In genomic region chr2:109578870-109579310, GRCm38 (mm10) we compare ENCODE assay signal across 8 mouse cellular contexts.
DNase-seq lines count a peak whose midpoint lies in the region; ATAC-seq lines count a peak whose summit lies in the region.

No protein-coding gene starts in this region.

- no peaks in the 10 kb centered on the region for H3K27me3 ChIP-seq in neural tube, embryonic 11.5 days (ENCODE audit: control insufficient read depth, insufficient read depth, low read length)
- H3K27me3 ChIP-seq in forebrain, embryonic 15.5 days = no peaks in the 10 kb centered on the region
- H3K27me3 ChIP-seq in limb, embryonic 10.5 days (ENCODE audit: low read depth, poor library complexity, severe bottlenecking) = no peaks in the 10 kb centered on the region

- no peak overlapping the region for H3K4me3 ChIP-seq in neural tube, embryonic 11.5 days (ENCODE audit: low read depth, low read length)
- H3K4me3 ChIP-seq in forebrain, embryonic 15.5 days = no peak overlapping the region
- H3K4me3 ChIP-seq in limb, embryonic 10.5 days = peak overlapping the region; percentile 21; the same call in 1 of the 2 replicates

- H3K4me2 ChIP-seq in neural tube, embryonic 11.5 days (ENCODE audit: low read depth) = no peak overlapping the region
- no peak overlapping the region for H3K4me2 ChIP-seq in forebrain, embryonic 15.5 days (replicated peaks)

- ATAC-seq in neural tube, embryonic 11.5 days (ENCODE audit: insufficient read depth, low FRiP score, low TSS enrichment) = peak; percentile 45; the same call in 1 of the 2 replicates
- peak; percentile 89 for ATAC-seq in forebrain, embryonic 15.5 days (replicated peaks)

- DNase-seq in neural tube, embryonic 11.5 days (ENCODE audit: low spot score) = peak; percentile 19
- no peak for DNase-seq in neural tube, embryonic 10.5 days (ENCODE audit: extremely low spot score, low spot score)
- no peak for DNase-seq in limb, embryonic 10.5 days (ENCODE audit: low spot score)
- DNase-seq in telencephalon, adult 2 months (ENCODE audit: low read depth, low spot score) = peak; percentile 3
- no peak for DNase-seq in frontal cortex, postnatal 25 days (ENCODE audit: low spot score in 2 of 2)
- no peak for DNase-seq in layer of hippocampus, adult 8-10 months (ENCODE audit: low spot score in 2 of 2)
- DNase-seq in thymus, postnatal 25 days = no peak

- H3K9ac ChIP-seq in neural tube, embryonic 11.5 days (ENCODE audit: low read length) = no peak overlapping the region
- no peak overlapping the region for H3K9ac ChIP-seq in forebrain, embryonic 15.5 days (replicated peaks)

- no peaks in the 10 kb centered on the region for H3K9me3 ChIP-seq in neural tube, embryonic 11.5 days (ENCODE audit: control insufficient read depth, low read length)
- H3K9me3 ChIP-seq in forebrain, embryonic 15.5 days = no peaks in the 10 kb centered on the region
- H3K9me3 ChIP-seq in limb, embryonic 10.5 days (replicated peaks) = no peaks in the 10 kb centered on the region

- 6% methylated on average over 6 of the region's 6 CpGs for WGBS in neural tube, embryonic 11.5 days
- 2% methylated on average over 6 of the region's 6 CpGs for WGBS in forebrain, embryonic 15.5 days
- 5% methylated on average over 6 of the region's 6 CpGs for WGBS in limb, embryonic 10.5 days

- H3K4me1 ChIP-seq in neural tube, embryonic 11.5 days (ENCODE audit: control insufficient read depth, insufficient read depth, low read length) = no peaks in the 10 kb centered on the region
- peaks cover 6% of the 10 kb centered on the region; the same call in 1 of the 2 replicates for H3K4me1 ChIP-seq in forebrain, embryonic 15.5 days
- peaks cover 13% of the 10 kb centered on the region for H3K4me1 ChIP-seq in limb, embryonic 10.5 days

- H3K27ac ChIP-seq in neural tube, embryonic 11.5 days (ENCODE audit: low read depth, low read length) = no peak overlapping the region
- no peak overlapping the region for H3K27ac ChIP-seq in forebrain, embryonic 15.5 days (replicated peaks)
- H3K27ac ChIP-seq in limb, embryonic 10.5 days = no peak overlapping the region

- no peaks in the 10 kb centered on the region for H3K36me3 ChIP-seq in neural tube, embryonic 11.5 days (ENCODE audit: control insufficient read depth, insufficient read depth, low read length)
- no peaks in the 10 kb centered on the region for H3K36me3 ChIP-seq in forebrain, embryonic 15.5 days
- no peaks in the 10 kb centered on the region for H3K36me3 ChIP-seq in limb, embryonic 10.5 days

Comparison
In these comparisons a context has a peak if more than half of its experiments do, and no peak if none do; other contexts are left out.
1. DNase-seq: peak in neural tube, embryonic 11.5 days (single experiment) and telencephalon, adult 2 months (single experiment); none in neural tube, embryonic 10.5 days (single experiment), limb, embryonic 10.5 days (single experiment), frontal cortex, postnatal 25 days (0 of 2), layer of hippocampus, adult 8-10 months (0 of 2) and thymus, postnatal 25 days (single experiment).